Mouse (Mus musculus) E14TG2a.4 (cell line): ENCODE measurements around the gene Tex2.
"Not testable (repeated sequence)": the region's sequence is repeated elsewhere in the genome, so short reads cannot be mapped to it uniquely, and the experiment has no call there.

Experiments used
- H3K27me3 ChIP-seq: 2 replicates; pipeline ENCODE4 v1.6.1; 2014; ENCODE audit warnings: low read length, control low read depth; ENCODE audit not compliant: insufficient read depth
- H3K36me3 ChIP-seq: 2 replicates; pipeline ENCODE4 v1.6.1; 2014; ENCODE audit warnings: low read length, control low read depth; ENCODE audit not compliant: insufficient read depth
- H3K4me1 ChIP-seq: replicated peaks from 2 replicates; pipeline ENCODE4 v1.6.1; 2014; ENCODE audit warnings: low read depth, low read length, control low read depth
- H3K4me3 ChIP-seq: replicated peaks from 2 replicates; pipeline ENCODE4 v1.5.1; 2014; ENCODE audit warnings: mild to moderate bottlenecking, low read length
- H3K9me3 ChIP-seq: 2 replicates; pipeline ENCODE4 v1.6.1; 2014; ENCODE audit warnings: low read length, control low read depth
- CTCF ChIP-seq: conservative IDR thresholded peaks from 2 replicates; pipeline ENCODE4 v1.5.1; 2014; ENCODE audit warnings: low read length
- NANOG ChIP-seq: IDR thresholded peaks from 2 replicates; pipeline ENCODE4 v1.6.1; 2014; ENCODE audit warnings: borderline replicate concordance, low read length, mixed read lengths
- POU5F1 ChIP-seq: IDR thresholded peaks from 2 replicates; pipeline ENCODE4 v1.6.1; 2014; ENCODE audit warnings: low read length, borderline replicate concordance

Tex2 gene

GRCm38 (mm10) chr11:106612961-106613637, at the start of gene Tex2:
Tex2 (minus strand) TSS chr11:106613423.
- H3K4me3 ChIP-seq = peak within 1 kb of the TSS; percentile 99
- H3K4me1 ChIP-seq = peaks cover 51% of the 10 kb centered on the region
- peaks cover 18% of the 10 kb centered on the region for H3K27me3 ChIP-seq
- no peaks in the 10 kb centered on the region for H3K36me3 ChIP-seq
- no peaks in the 10 kb centered on the region for H3K9me3 ChIP-seq
- TF ChIP-seq POU5F1 (no peak), CTCF (no peak), NANOG (no peak)

- H3K36me3 ChIP-seq = peaks cover 39% of the 10 kb centered on the region
- no peaks in the 10 kb centered on the region for H3K9me3 ChIP-seq
- no peaks in the 10 kb centered on the region for H3K27me3 ChIP-seq
- TF ChIP-seq CTCF (no peak), NANOG (no peak), POU5F1 (no peak)
- peaks cover 90% of the 10 kb centered on the region for H3K4me1 ChIP-seq
- no peak overlapping the region for H3K4me3 ChIP-seq
Observed at GRCm38 (mm10) chr11:106662634-106663407, 49.6 kb upstream of the Tex2 start.

- TF ChIP-seq CTCF (no peak), POU5F1 (no peak), NANOG (no peak)
- H3K27me3 ChIP-seq = no peaks in the 10 kb centered on the region
- peaks cover 31% of the 10 kb centered on the region for H3K36me3 ChIP-seq
Observed at GRCm38 (mm10) chr11:106660453-106661081, 47.3 kb upstream of the Tex2 start.

GRCm38 (mm10) chr11:106659598-106660295, 46.5 kb upstream of the Tex2 start:
- H3K9me3 ChIP-seq = no peaks in the 10 kb centered on the region
- TF ChIP-seq POU5F1 (no peak), CTCF (no peak), NANOG (no peak)

More at GRCm38 (mm10) chr11:106660453-106661081, 47.3 kb upstream of the Tex2 start:
- Histone ChIP-seq H3K9me3 (no peaks in the 10 kb centered on the region), H3K4me1 (peaks cover 75% of the 10 kb centered on the region), H3K4me3 (no peak overlapping the region)

GRCm38 (mm10) chr11:106658051-106658880, 45.0 kb upstream of the Tex2 start:
- H3K4me1 ChIP-seq = peaks cover 54% of the 10 kb centered on the region

More at GRCm38 (mm10) chr11:106659598-106660295, 46.5 kb upstream of the Tex2 start:
- no peak overlapping the region for H3K4me3 ChIP-seq
- H3K4me1 ChIP-seq = peaks cover 69% of the 10 kb centered on the region
- peaks cover 38% of the 10 kb centered on the region for H3K36me3 ChIP-seq
- H3K27me3 ChIP-seq = no peaks in the 10 kb centered on the region

GRCm38 (mm10) chr11:106656896-106657498, 43.8 kb upstream of the Tex2 start:
- H3K27me3 ChIP-seq, H3K4me3 ChIP-seq, H3K9me3 ChIP-seq: not testable (repeated sequence)
- Histone ChIP-seq H3K4me1 (peaks cover 44% of the 10 kb centered on the region), H3K36me3 (peaks cover 37% of the 10 kb centered on the region)

More at GRCm38 (mm10) chr11:106658051-106658880, 45.0 kb upstream of the Tex2 start:
- peak overlapping the region; percentile 60 for H3K4me3 ChIP-seq
- no peaks in the 10 kb centered on the region for H3K9me3 ChIP-seq
- H3K27me3 ChIP-seq = no peaks in the 10 kb centered on the region
- TF ChIP-seq CTCF (no peak), POU5F1 (no peak), NANOG (no peak)
- peaks cover 43% of the 10 kb centered on the region for H3K36me3 ChIP-seq

GRCm38 (mm10) chr11:106648347-106648746, 35.1 kb upstream of the Tex2 start:
- Histone ChIP-seq H3K36me3 (no peaks in the 10 kb centered on the region), H3K9me3 (no peaks in the 10 kb centered on the region), H3K4me3 (no peak overlapping the region), H3K27me3 (no peaks in the 10 kb centered on the region), H3K4me1 (peaks cover 19% of the 10 kb centered on the region)
- TF ChIP-seq POU5F1 = no peak
- TF ChIP-seq CTCF = peak; percentile 68
